Mouse (Mus musculus): Measurements from ENCODE around the gene Tmem160.

DNA sequence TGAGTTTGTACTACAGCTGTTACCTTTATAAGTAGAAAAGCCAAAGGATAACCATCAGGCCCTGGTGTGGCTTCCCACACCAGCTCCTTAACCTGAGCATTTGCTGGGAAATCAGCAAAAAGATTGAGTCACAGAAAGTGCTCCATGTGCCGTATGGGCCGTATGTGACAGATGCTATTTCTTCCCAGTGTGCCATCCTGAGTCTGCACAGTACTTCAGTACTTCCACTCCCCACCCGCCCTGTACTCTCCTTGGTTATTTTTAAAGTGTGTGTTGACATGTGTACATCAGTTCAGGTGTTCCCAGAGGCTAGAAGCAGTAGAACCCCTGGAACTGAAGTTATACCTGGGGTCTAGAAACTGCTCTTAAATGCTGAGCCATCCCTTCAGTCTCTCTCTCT lies 45.6 kb upstream of the Tmem160 start:
- TF ChIP-seq MAX (IDR thresholded peaks at IDR 0.05; ENCODE audit: low read depth), result no peak
- TF ChIP-seq POLR2A (IDR thresholded peaks at IDR 0.05; ENCODE audit: insufficient read length, low read depth), result no peak
- TF ChIP-seq USF1 (IDR thresholded peaks at IDR 0.05; ENCODE audit: low read depth), result no peak
- no peak for TF ChIP-seq TCF3 (IDR thresholded peaks at IDR 0.05; ENCODE audit: insufficient read length, low read depth)
- TF ChIP-seq E2F4 (IDR thresholded peaks at IDR 0.05; ENCODE audit: insufficient read depth), result no peak
- TF ChIP-seq REST (IDR thresholded peaks at IDR 0.05; ENCODE audit: insufficient read depth, insufficient read length), result no peak
- TF ChIP-seq TCF12 (IDR thresholded peaks at IDR 0.05; ENCODE audit: insufficient read depth, poor library complexity, severe bottlenecking), result no peak
- TF ChIP-seq CEBPB (IDR thresholded peaks at IDR 0.05; ENCODE audit: insufficient read depth, poor library complexity, severe bottlenecking), result no peak
